Mouse (Mus musculus): ENCODE measurements around the gene Fry. TPM values are rescaled to one million over a fixed set of nuclear protein-coding genes. Genes with fewer than 3 reads are reported as not detected.

Gene Fry
- polyA plus RNA-seq, 1 experiment: 10.1 TPM

- Histone ChIP-seq H3K4me1 (ENCODE audit: control insufficient read depth, insufficient read depth, low read length) (peaks cover 12% of the 10 kb centered on the region), H3K4me3 (ENCODE audit: insufficient read depth, low read length) (no peak overlapping the region), H3K27ac (ENCODE audit: insufficient read depth, low read depth, low read length) (no peak overlapping the region)
- TF ChIP-seq POLR2A (IDR thresholded peaks at IDR 0.05; ENCODE audit: borderline replicate concordance, low read depth, low read length): no peak
- no peak for TF ChIP-seq CTCF (IDR thresholded peaks at IDR 0.05; ENCODE audit: low read depth, low read length)
These were observed 12.1 kb upstream of the Fry start for GRCm38 (mm10) chr5:150106358-150106757.

- TF ChIP-seq CTCF (IDR thresholded peaks at IDR 0.05; ENCODE audit: low read depth, low read length): no peak
- H3K4me3 ChIP-seq (ENCODE audit: insufficient read depth, low read length): no peak overlapping the region
- H3K27ac ChIP-seq (ENCODE audit: insufficient read depth, low read depth, low read length): no peak overlapping the region
- H3K4me1 ChIP-seq (ENCODE audit: control insufficient read depth, insufficient read depth, low read length): no peaks in the 10 kb centered on the region
These were observed 7.2 kb upstream of the Fry start for GRCm38 (mm10) chr5:150111236-150111635.

- Histone ChIP-seq H3K4me3 (ENCODE audit: insufficient read depth, low read length) (no peak overlapping the region), H3K4me1 (ENCODE audit: control insufficient read depth, insufficient read depth, low read length) (peaks cover 8% of the 10 kb centered on the region), H3K27ac (ENCODE audit: insufficient read depth, low read depth, low read length) (no peak overlapping the region)
- TF ChIP-seq POLR2A (IDR thresholded peaks at IDR 0.05; ENCODE audit: borderline replicate concordance, low read depth, low read length) (no peak), CTCF (IDR thresholded peaks at IDR 0.05; ENCODE audit: low read depth, low read length) (peak; percentile 68)
These were observed 4.4 kb upstream of the Fry start for GRCm38 (mm10) chr5:150114007-150114406.

- Histone ChIP-seq H3K27ac (ENCODE audit: insufficient read depth, low read depth, low read length) (no peak overlapping the region), H3K4me1 (ENCODE audit: control insufficient read depth, insufficient read depth, low read length) (peaks cover 11% of the 10 kb centered on the region), H3K4me3 (ENCODE audit: insufficient read depth, low read length) (no peak overlapping the region)
- TF ChIP-seq CTCF (IDR thresholded peaks at IDR 0.05; ENCODE audit: low read depth, low read length) (no peak), POLR2A (IDR thresholded peaks at IDR 0.05; ENCODE audit: borderline replicate concordance, low read depth, low read length) (no peak)
These were observed 3.7 kb upstream of the Fry start for GRCm38 (mm10) chr5:150114778-150115177.

- peaks cover 11% of the 10 kb centered on the region for H3K4me1 ChIP-seq (ENCODE audit: control insufficient read depth, insufficient read depth, low read length)
- no peak overlapping the region for H3K27ac ChIP-seq (ENCODE audit: insufficient read depth, low read depth, low read length)
- H3K4me3 ChIP-seq (ENCODE audit: insufficient read depth, low read length): no peak overlapping the region
- TF ChIP-seq CTCF (IDR thresholded peaks at IDR 0.05; ENCODE audit: low read depth, low read length): no peak
- no peak for TF ChIP-seq POLR2A (IDR thresholded peaks at IDR 0.05; ENCODE audit: borderline replicate concordance, low read depth, low read length)
These were observed 3.0 kb upstream of the Fry start for GRCm38 (mm10) chr5:150115271-150116092.

GRCm38 (mm10) chr5:150116216-150116905 lies 2.1 kb upstream of the Fry start:
- TF ChIP-seq CTCF (IDR thresholded peaks at IDR 0.05; ENCODE audit: low read depth, low read length) (no peak), POLR2A (IDR thresholded peaks at IDR 0.05; ENCODE audit: borderline replicate concordance, low read depth, low read length) (no peak)
- Histone ChIP-seq H3K27ac (ENCODE audit: insufficient read depth, low read depth, low read length) (no peak overlapping the region), H3K4me1 (ENCODE audit: control insufficient read depth, insufficient read depth, low read length) (peaks cover 11% of the 10 kb centered on the region), H3K4me3 (ENCODE audit: insufficient read depth, low read length) (no peak overlapping the region)

- Histone ChIP-seq H3K4me1 (ENCODE audit: control insufficient read depth, insufficient read depth, low read length) (peaks cover 11% of the 10 kb centered on the region), H3K27ac (ENCODE audit: insufficient read depth, low read depth, low read length) (no peak overlapping the region), H3K4me3 (ENCODE audit: insufficient read depth, low read length) (no peak overlapping the region)
- TF ChIP-seq POLR2A (IDR thresholded peaks at IDR 0.05; ENCODE audit: borderline replicate concordance, low read depth, low read length) (no peak), CTCF (IDR thresholded peaks at IDR 0.05; ENCODE audit: low read depth, low read length) (peak; percentile 50)
These were observed 1.6 kb upstream of the Fry start for GRCm38 (mm10) chr5:150116906-150117216.

- Histone ChIP-seq H3K4me1 (ENCODE audit: control insufficient read depth, insufficient read depth, low read length) (peaks cover 11% of the 10 kb centered on the region), H3K4me3 (ENCODE audit: insufficient read depth, low read length) (no peak overlapping the region), H3K27ac (ENCODE audit: insufficient read depth, low read depth, low read length) (peak overlapping the region; percentile 24)
- TF ChIP-seq CTCF (IDR thresholded peaks at IDR 0.05; ENCODE audit: low read depth, low read length) (no peak), POLR2A (IDR thresholded peaks at IDR 0.05; ENCODE audit: borderline replicate concordance, low read depth, low read length) (no peak)
These were observed 356 bp upstream of the Fry start for GRCm38 (mm10) chr5:150118124-150118454.

- H3K4me3 ChIP-seq (ENCODE audit: insufficient read depth, low read length): no peak overlapping the region
- H3K27ac ChIP-seq (ENCODE audit: insufficient read depth, low read depth, low read length): no peak overlapping the region
- no peak for TF ChIP-seq CTCF (IDR thresholded peaks at IDR 0.05; ENCODE audit: low read depth, low read length)
- no peak for TF ChIP-seq POLR2A (IDR thresholded peaks at IDR 0.05; ENCODE audit: borderline replicate concordance, low read depth, low read length)
- H3K4me1 ChIP-seq (ENCODE audit: control insufficient read depth, insufficient read depth, low read length): peaks cover 11% of the 10 kb centered on the region
These were observed 2.2 kb downstream of the Fry start for GRCm38 (mm10) chr5:150120676-150121075.

- no peak overlapping the region for H3K4me3 ChIP-seq (ENCODE audit: insufficient read depth, low read length)
- peaks cover 11% of the 10 kb centered on the region for H3K4me1 ChIP-seq (ENCODE audit: control insufficient read depth, insufficient read depth, low read length)
- TF ChIP-seq CTCF (IDR thresholded peaks at IDR 0.05; ENCODE audit: low read depth, low read length) (no peak), POLR2A (IDR thresholded peaks at IDR 0.05; ENCODE audit: borderline replicate concordance, low read depth, low read length) (no peak)
- H3K27ac ChIP-seq (ENCODE audit: insufficient read depth, low read depth, low read length): no peak overlapping the region
These were observed 3.6 kb downstream of the Fry start for GRCm38 (mm10) chr5:150122095-150122494.

All from bone marrow macrophage, adult 2 months (primary cell).